Mouse (Mus musculus): Measurements from ENCODE around the gene Fancl. TPM values are rescaled to one million over a fixed set of nuclear protein-coding genes. Genes with fewer than 3 reads are reported as not detected.
"Not testable (repeated sequence)": the region's sequence is repeated elsewhere in the genome, so short reads cannot be mapped to it uniquely, and the experiment has no call there.

Fancl gene
- 27.3 and 28.9 TPM in 2 replicates for polyA plus RNA-seq (2016; fragmentation: Nextera tagmentation; extraction: Ambion mirVana)

- DNase-seq (ENCODE audit: low spot score), result no peak
- H3K9me3 ChIP-seq, result no peaks in the 10 kb centered on the region
- 95% methylated on average over 2 of the region's 2 CpGs for WGBS
- peak within 1 kb of the TSS; percentile 94 for H3K27ac ChIP-seq
- no peaks in the 10 kb centered on the region for H3K27me3 ChIP-seq (ENCODE audit: insufficient read depth, poor library complexity, severe bottlenecking)
- H3K4me3 ChIP-seq, result peak within 1 kb of the TSS; percentile 68
- H3K36me3 ChIP-seq, result no peaks in the 10 kb centered on the region
- no peaks in the 10 kb centered on the region for H3K4me1 ChIP-seq
Measured at GRCm38 (mm10) chr11:26385971-26386370, at the start of gene Fancl. Gene Fancl (plus strand): TSS chr11:26386135.

- no peaks in the 10 kb centered on the region for H3K36me3 ChIP-seq
- WGBS, result 76% methylated on average over 3 of the region's 3 CpGs
Measured at GRCm38 (mm10) chr11:26336848-26337247, 49.1 kb upstream of the Fancl start.

GRCm38 (mm10) chr11:26370176-26370575 lies 15.8 kb upstream of the Fancl start:
- not testable (repeated sequence) for H3K4me3 ChIP-seq; H3K4me1 ChIP-seq; H3K9me3 ChIP-seq; H3K27ac ChIP-seq; H3K36me3 ChIP-seq; DNase-seq (ENCODE audit: low spot score); H3K27me3 ChIP-seq (ENCODE audit: insufficient read depth, poor library complexity, severe bottlenecking)
- 77% methylated on average over 2 of the region's 2 CpGs for WGBS

More at GRCm38 (mm10) chr11:26336848-26337247, 49.1 kb upstream of the Fancl start:
- no peaks in the 10 kb centered on the region for H3K4me1 ChIP-seq
- DNase-seq (ENCODE audit: low spot score), result no peak
- no peaks in the 10 kb centered on the region for H3K9me3 ChIP-seq
- no peak overlapping the region for H3K4me3 ChIP-seq
- H3K27ac ChIP-seq, result no peak overlapping the region
- no peaks in the 10 kb centered on the region for H3K27me3 ChIP-seq (ENCODE audit: insufficient read depth, poor library complexity, severe bottlenecking)

GRCm38 (mm10) chr11:26371980-26372379 lies 14.0 kb upstream of the Fancl start:
- not testable (repeated sequence) for H3K4me3 ChIP-seq; H3K27ac ChIP-seq; H3K4me1 ChIP-seq; DNase-seq (ENCODE audit: low spot score); H3K9me3 ChIP-seq; H3K36me3 ChIP-seq; H3K27me3 ChIP-seq (ENCODE audit: insufficient read depth, poor library complexity, severe bottlenecking)
- WGBS, result 17% methylated on average over 1 of the region's 1 CpGs

- H3K4me1 ChIP-seq, result no peaks in the 10 kb centered on the region
- H3K36me3 ChIP-seq, result no peaks in the 10 kb centered on the region
- 85% methylated on average over 2 of the region's 2 CpGs for WGBS
- no peaks in the 10 kb centered on the region for H3K27me3 ChIP-seq (ENCODE audit: insufficient read depth, poor library complexity, severe bottlenecking)
- no peak overlapping the region for H3K27ac ChIP-seq
- no peaks in the 10 kb centered on the region for H3K9me3 ChIP-seq
- H3K4me3 ChIP-seq, result no peak overlapping the region
- DNase-seq (ENCODE audit: low spot score), result no peak
Measured at GRCm38 (mm10) chr11:26374132-26374531, 11.8 kb upstream of the Fancl start.

- H3K27me3 ChIP-seq (ENCODE audit: insufficient read depth, poor library complexity, severe bottlenecking), result no peaks in the 10 kb centered on the region
- H3K4me1 ChIP-seq, result no peaks in the 10 kb centered on the region
- no peak overlapping the region for H3K4me3 ChIP-seq
- no peak for DNase-seq (ENCODE audit: low spot score)
- WGBS, result 90% methylated on average over 2 of the region's 2 CpGs
- H3K27ac ChIP-seq, result no peak overlapping the region
- no peaks in the 10 kb centered on the region for H3K36me3 ChIP-seq
- no peaks in the 10 kb centered on the region for H3K9me3 ChIP-seq
Measured at GRCm38 (mm10) chr11:26378074-26378473, 7.9 kb upstream of the Fancl start.

- H3K36me3 ChIP-seq, result no peaks in the 10 kb centered on the region
- no peaks in the 10 kb centered on the region for H3K4me1 ChIP-seq
- H3K27me3 ChIP-seq (ENCODE audit: insufficient read depth, poor library complexity, severe bottlenecking), result no peaks in the 10 kb centered on the region
- H3K4me3 ChIP-seq, result no peak overlapping the region
- H3K27ac ChIP-seq, result no peak overlapping the region
- WGBS, result 64% methylated on average over 6 of the region's 6 CpGs
- no peak for DNase-seq (ENCODE audit: low spot score)
- H3K9me3 ChIP-seq, result no peaks in the 10 kb centered on the region
Measured at GRCm38 (mm10) chr11:26381499-26381898, 4.4 kb upstream of the Fancl start.

- Histone ChIP-seq H3K27ac (peak overlapping the region; percentile 94), H3K27me3 (ENCODE audit: insufficient read depth, poor library complexity, severe bottlenecking) (no peaks in the 10 kb centered on the region), H3K36me3 (no peaks in the 10 kb centered on the region), H3K4me3 (peak overlapping the region; percentile 68), H3K9me3 (no peaks in the 10 kb centered on the region), H3K4me1 (no peaks in the 10 kb centered on the region)
- 60% methylated on average over 2 of the region's 2 CpGs for WGBS
- no peak for DNase-seq (ENCODE audit: low spot score)
Measured at GRCm38 (mm10) chr11:26386678-26387077, 743 bp downstream of the Fancl start.

- H3K27me3 ChIP-seq (ENCODE audit: insufficient read depth, poor library complexity, severe bottlenecking), result no peaks in the 10 kb centered on the region
- no peaks in the 10 kb centered on the region for H3K36me3 ChIP-seq
- H3K9me3 ChIP-seq, result no peaks in the 10 kb centered on the region
- DNase-seq (ENCODE audit: low spot score), result peak; percentile 96
- H3K27ac ChIP-seq, result peak overlapping the region; percentile 94
- H3K4me3 ChIP-seq, result peak overlapping the region; percentile 68
- no peaks in the 10 kb centered on the region for H3K4me1 ChIP-seq
- under 1% methylated on average over 42 of the region's 42 CpGs for WGBS
Measured at GRCm38 (mm10) chr11:26387087-26387611, 1.2 kb downstream of the Fancl start.

GRCm38 (mm10) chr11:26395561-26395960 lies 9.6 kb downstream of the Fancl start:
- 56% methylated on average over 3 of the region's 3 CpGs for WGBS
- Histone ChIP-seq H3K9me3 (no peaks in the 10 kb centered on the region), H3K4me3 (no peak overlapping the region), H3K27me3 (ENCODE audit: insufficient read depth, poor library complexity, severe bottlenecking) (no peaks in the 10 kb centered on the region), H3K36me3 (no peaks in the 10 kb centered on the region), H3K4me1 (0 out of 2 replicates have a peak, but pooled peaks cover 2% of the 10 kb centered on the region), H3K27ac (no peak overlapping the region)
- no peak for DNase-seq (ENCODE audit: low spot score)

- Histone ChIP-seq H3K27me3 (ENCODE audit: insufficient read depth, poor library complexity, severe bottlenecking) (no peaks in the 10 kb centered on the region), H3K27ac (no peak overlapping the region), H3K36me3 (0 out of 2 replicates have a peak, but pooled peaks cover 7% of the 10 kb centered on the region), H3K4me1 (no peaks in the 10 kb centered on the region), H3K4me3 (no peak overlapping the region), H3K9me3 (no peaks in the 10 kb centered on the region)
- DNase-seq (ENCODE audit: low spot score), result no peak
- 96% methylated on average over 3 of the region's 3 CpGs for WGBS
Measured at GRCm38 (mm10) chr11:26412972-26413371, 27.0 kb downstream of the Fancl start.

- no peak overlapping the region for H3K27ac ChIP-seq
- H3K9me3 ChIP-seq, result no peaks in the 10 kb centered on the region
- no peak overlapping the region for H3K4me3 ChIP-seq
- 65% methylated on average over 2 of the region's 2 CpGs for WGBS
- 0 out of 2 replicates have a peak, but pooled peaks cover 5% of the 10 kb centered on the region for H3K36me3 ChIP-seq
- no peaks in the 10 kb centered on the region for H3K4me1 ChIP-seq
- DNase-seq (ENCODE audit: low spot score), result no peak
- H3K27me3 ChIP-seq (ENCODE audit: insufficient read depth, poor library complexity, severe bottlenecking), result no peaks in the 10 kb centered on the region
Measured at GRCm38 (mm10) chr11:26421472-26421871, 35.5 kb downstream of the Fancl start.

- H3K27me3 ChIP-seq (ENCODE audit: insufficient read depth, poor library complexity, severe bottlenecking), result no peaks in the 10 kb centered on the region
- no peak for DNase-seq (ENCODE audit: low spot score)
- H3K9me3 ChIP-seq, result no peaks in the 10 kb centered on the region
- H3K4me3 ChIP-seq, result no peak overlapping the region
- no peak overlapping the region for H3K27ac ChIP-seq
- no peaks in the 10 kb centered on the region for H3K36me3 ChIP-seq
- H3K4me1 ChIP-seq, result no peaks in the 10 kb centered on the region
Measured at GRCm38 (mm10) chr11:26434229-26434628, 48.3 kb downstream of the Fancl start.

GRCm38 (mm10) chr11:26437818-26438217 lies 51.9 kb downstream of the Fancl start:
- Histone ChIP-seq H3K27ac (no peak overlapping the region), H3K36me3 (no peaks in the 10 kb centered on the region), H3K27me3 (ENCODE audit: insufficient read depth, poor library complexity, severe bottlenecking) (no peaks in the 10 kb centered on the region), H3K4me3 (no peak overlapping the region), H3K4me1 (no peaks in the 10 kb centered on the region), H3K9me3 (no peaks in the 10 kb centered on the region)
- WGBS, result 86% methylated on average over 13 of the region's 13 CpGs
- no peak for DNase-seq (ENCODE audit: low spot score)

Measured in heart, embryonic 10.5 days (tissue).